9 mouse cellular contexts compared by ENCODE assay signal in genomic region chrX:146962914-146963547, GRCm38 (mm10). TPM values are rescaled to one million over a fixed set of nuclear protein-coding genes. Genes with fewer than 3 reads are reported as not detected.
DNase-seq lines count a peak whose midpoint lies in the region; ATAC-seq and TF ChIP-seq lines count a peak whose summit lies in the region.
"Had no signal": no experiment of that assay in that cellular context is flagged by ENCODE, and none has a peak within 500 bp of the region (broad histone marks: within the 10 kb centered on the region; RNA-seq: fewer than 3 reads in every experiment).

No protein-coding gene starts in this region.

- H3K4me3 ChIP-seq in heart, embryonic 10.5 days = peak overlapping the region; percentile 51
- H3K4me3 ChIP-seq in ES-Bruce4 (ENCODE audit: low read depth, low read length) = peak overlapping the region; percentile 43
- peak overlapping the region; percentile 35 for H3K4me3 ChIP-seq in forebrain, embryonic 11.5 days (ENCODE audit: low read depth, low read length)
- H3K4me3 ChIP-seq in limb, embryonic 12.5 days (replicated peaks) = peak overlapping the region; percentile 31

- no peak for TF ChIP-seq CTCF in ES-Bruce4 (IDR thresholded peaks at IDR 0.05; ENCODE audit: low read depth, low read length)

- TF ChIP-seq POLR2A in ES-Bruce4 (IDR thresholded peaks at IDR 0.05; ENCODE audit: insufficient read depth, low read length) = no peak

- no peaks in the 10 kb centered on the region for H3K9me3 ChIP-seq in heart, embryonic 10.5 days
- no peaks in the 10 kb centered on the region for H3K9me3 ChIP-seq in ES-Bruce4 (replicated peaks; ENCODE audit: control insufficient read depth, insufficient read depth, low read length, poor library complexity, severe bottlenecking)
- no peaks in the 10 kb centered on the region for H3K9me3 ChIP-seq in forebrain, embryonic 11.5 days (ENCODE audit: control insufficient read depth, low read length)
- no peaks in the 10 kb centered on the region for H3K9me3 ChIP-seq in limb, embryonic 12.5 days

- H3K36me3 ChIP-seq in heart, embryonic 10.5 days = no peaks in the 10 kb centered on the region
- H3K36me3 ChIP-seq in ES-Bruce4 (ENCODE audit: control insufficient read depth, insufficient read depth, low read length, poor library complexity, severe bottlenecking) = no peaks in the 10 kb centered on the region
- no peaks in the 10 kb centered on the region for H3K36me3 ChIP-seq in forebrain, embryonic 11.5 days (ENCODE audit: control insufficient read depth, insufficient read depth, low read length)
- H3K36me3 ChIP-seq in limb, embryonic 12.5 days = no peaks in the 10 kb centered on the region

- peak; percentile 66 for ATAC-seq in forebrain, embryonic 11.5 days (replicated peaks; ENCODE audit: low FRiP score)
- ATAC-seq in limb, embryonic 12.5 days (ENCODE audit: insufficient number of reproducible peaks, insufficient read depth, low FRiP score, low TSS enrichment, low read depth) = peak; percentile 47; the same call in 1 of the 2 replicates

- 21% methylated on average over 35 of the region's 37 CpGs for WGBS in heart, embryonic 10.5 days
- 24% methylated on average over 37 of the region's 37 CpGs for WGBS in forebrain, embryonic 11.5 days
- 13% methylated on average over 37 of the region's 37 CpGs for WGBS in limb, embryonic 12.5 days

- peaks cover 29% of the 10 kb centered on the region for H3K27me3 ChIP-seq in heart, embryonic 10.5 days (ENCODE audit: insufficient read depth, poor library complexity, severe bottlenecking)
- H3K27me3 ChIP-seq in ES-Bruce4 (ENCODE audit: control insufficient read depth, insufficient read depth, low read length, poor library complexity, severe bottlenecking) = no peaks in the 10 kb centered on the region
- peaks cover 5% of the 10 kb centered on the region; the same call in 1 of the 2 replicates for H3K27me3 ChIP-seq in forebrain, embryonic 11.5 days (ENCODE audit: control insufficient read depth, insufficient read depth, low read length)
- H3K27me3 ChIP-seq in limb, embryonic 12.5 days = peaks cover 54% of the 10 kb centered on the region
- H3K27me3 ChIP-seq: CH12.LX had no signal

- no peak for TF ChIP-seq EP300 in ES-Bruce4 (IDR thresholded peaks at IDR 0.05; ENCODE audit: insufficient read depth, low read depth, low read length)

- H3K4me1 ChIP-seq in heart, embryonic 10.5 days = no peaks in the 10 kb centered on the region
- H3K4me1 ChIP-seq in ES-Bruce4 (ENCODE audit: control insufficient read depth, insufficient read depth, low read length) = no peaks in the 10 kb centered on the region
- H3K4me1 ChIP-seq in forebrain, embryonic 11.5 days (replicated peaks; ENCODE audit: control insufficient read depth, insufficient read depth, low read length) = no peaks in the 10 kb centered on the region
- H3K4me1 ChIP-seq in limb, embryonic 12.5 days (replicated peaks) = no peaks in the 10 kb centered on the region

- H3K9ac ChIP-seq in ES-Bruce4 (ENCODE audit: low read depth, poor library complexity, severe bottlenecking) = no peak overlapping the region
- peak overlapping the region; percentile 6; the same call in 1 of the 2 replicates for H3K9ac ChIP-seq in forebrain, embryonic 11.5 days (ENCODE audit: low read length)
- no peak overlapping the region for H3K9ac ChIP-seq in limb, embryonic 12.5 days (replicated peaks)

- DNase-seq in heart, embryonic 10.5 days (ENCODE audit: low spot score) = no peak
- DNase-seq in heart, adult 9 months (ENCODE audit: low spot score in 2 of 2) = no peak
- peak; percentile 60 for DNase-seq in forebrain, embryonic 11.5 days (ENCODE audit: low spot score)
- DNase-seq in right cerebral cortex, postnatal 14 days = peak; percentile 32
- no peak for DNase-seq in cerebellum, adult 11-12 months
- no peak for DNase-seq in thymus, adult 18-20 months

- H3K27ac ChIP-seq in heart, embryonic 10.5 days = no peak overlapping the region
- no peak overlapping the region for H3K27ac ChIP-seq in ES-Bruce4 (ENCODE audit: insufficient read depth, low read length)
- no peak overlapping the region for H3K27ac ChIP-seq in forebrain, embryonic 11.5 days (ENCODE audit: low read depth, low read length)
- no peak overlapping the region for H3K27ac ChIP-seq in limb, embryonic 12.5 days

- peak overlapping the region; percentile 68 for H3K4me2 ChIP-seq in forebrain, embryonic 11.5 days (ENCODE audit: low read depth, low read length, severe bottlenecking)
- peak overlapping the region; percentile 57 for H3K4me2 ChIP-seq in limb, embryonic 12.5 days

RNA-seq across cellular contexts. Expression of gene Htr2c, which starts 0.7 kb away (rescaled TPM):
- polyA plus RNA-seq in heart, embryonic 10.5 days (2016; fragmentation: Nextera tagmentation; extraction: Ambion mirVana) = not detected in 2 replicates
- not detected in 2 replicates for polyA plus RNA-seq in ES-Bruce4 (2011; ENCODE audit: insufficient read depth, insufficient read length, low read depth, missing spikeins)
- polyA plus RNA-seq in forebrain, embryonic 11.5 days (2014; fragmentation: Nextera tagmentation; extraction: Ambion mirVana) = 0.40 and 0.48 TPM in 2 replicates
- 0.08 TPM in 1 of 2 replicates, not detected in the other for polyA plus RNA-seq in limb, embryonic 12.5 days (2016; fragmentation: Nextera tagmentation; extraction: Ambion mirVana)

Comparison
In these comparisons a context has a peak if more than half of its experiments do, and no peak if none do; other contexts are left out.
1. DNase-seq: peak in forebrain, embryonic 11.5 days (single experiment) and right cerebral cortex, postnatal 14 days (single experiment); none in heart, embryonic 10.5 days (single experiment), heart, adult 9 months (0 of 2), cerebellum, adult 11-12 months (single experiment) and thymus, adult 18-20 months (0 of 2).
2. Peak in every context shown above with its lines, with median percentiles within 50 percentile points of each other: H3K4me3 ChIP-seq.